Mouse (Mus musculus): ENCODE data around the gene Ctsq. TPM values are rescaled to one million over a fixed set of nuclear protein-coding genes. Genes with fewer than 3 reads are reported as not detected.
"Not testable (repeated sequence)": the region's sequence is repeated elsewhere in the genome, so short reads cannot be mapped to it uniquely, and the experiment has no call there.

The Ctsq gene
- polyA plus RNA-seq (2014; fragmentation: Nextera tagmentation; extraction: Ambion mirVana): not detected in 2 replicates

DNA sequence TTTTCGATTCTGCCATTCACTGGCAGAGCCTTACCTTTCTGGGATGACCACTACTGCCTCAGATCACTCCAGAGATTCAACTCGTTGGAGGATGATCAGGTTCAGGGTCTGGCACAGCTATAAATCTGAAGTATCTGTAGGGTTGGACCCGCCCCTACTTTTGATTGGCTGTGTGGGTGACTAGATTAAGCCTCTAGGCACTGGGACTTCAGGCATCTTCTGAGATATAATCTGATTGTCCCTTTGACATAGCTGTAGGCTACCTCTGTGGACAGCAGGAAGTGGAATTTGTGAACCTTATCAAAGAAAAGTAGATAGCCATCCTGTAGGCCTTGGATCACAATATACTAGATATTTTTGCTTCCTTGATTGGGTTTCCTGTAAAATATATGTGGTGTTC, at the start of gene Ctsq:
Ctsq (minus strand) TSS at position 101 of the 400 bp plus-strand sequence.
- no peak for ATAC-seq
- Histone ChIP-seq H3K4me3 (ENCODE audit: low read depth, low read length) (no peak within 1 kb of the TSS), H3K4me1 (ENCODE audit: control insufficient read depth, insufficient read depth, low read length) (no peaks in the 10 kb centered on the region), H3K27me3 (replicated peaks; ENCODE audit: control insufficient read depth, insufficient read depth, low read length) (no peaks in the 10 kb centered on the region), H3K27ac (ENCODE audit: low read depth, low read length) (no peak within 1 kb of the TSS), H3K36me3 (ENCODE audit: control insufficient read depth, insufficient read depth, low read length) (no peaks in the 10 kb centered on the region), H3K9ac (ENCODE audit: low read length) (no peak within 1 kb of the TSS), H3K4me2 (ENCODE audit: low read length) (no peak within 1 kb of the TSS), H3K9me3 (replicated peaks; ENCODE audit: control insufficient read depth, low read length) (peaks cover 15% of the 10 kb centered on the region)
- DNase-seq (ENCODE audit: low spot score): no peak
- WGBS: 58% methylated on average over 3 of the region's 3 CpGs

- Histone ChIP-seq H3K9ac (ENCODE audit: low read length) (no peak overlapping the region), H3K4me2 (ENCODE audit: low read length) (no peak overlapping the region), H3K36me3 (ENCODE audit: control insufficient read depth, insufficient read depth, low read length) (no peaks in the 10 kb centered on the region), H3K9me3 (replicated peaks; ENCODE audit: control insufficient read depth, low read length) (0 out of 2 replicates have a peak, but pooled peaks cover 3% of the 10 kb centered on the region), H3K4me3 (ENCODE audit: low read depth, low read length) (no peak overlapping the region), H3K4me1 (ENCODE audit: control insufficient read depth, insufficient read depth, low read length) (no peaks in the 10 kb centered on the region), H3K27ac (ENCODE audit: low read depth, low read length) (no peak overlapping the region), H3K27me3 (replicated peaks; ENCODE audit: control insufficient read depth, insufficient read depth, low read length) (no peaks in the 10 kb centered on the region)
- ATAC-seq (no peak), DNase-seq (ENCODE audit: low spot score) (no peak)
- 87% methylated on average over 3 of the region's 3 CpGs for WGBS
These were observed 17.6 kb downstream of the Ctsq start for GRCm38 (mm10) chr13:61022785-61023184.

DNA sequence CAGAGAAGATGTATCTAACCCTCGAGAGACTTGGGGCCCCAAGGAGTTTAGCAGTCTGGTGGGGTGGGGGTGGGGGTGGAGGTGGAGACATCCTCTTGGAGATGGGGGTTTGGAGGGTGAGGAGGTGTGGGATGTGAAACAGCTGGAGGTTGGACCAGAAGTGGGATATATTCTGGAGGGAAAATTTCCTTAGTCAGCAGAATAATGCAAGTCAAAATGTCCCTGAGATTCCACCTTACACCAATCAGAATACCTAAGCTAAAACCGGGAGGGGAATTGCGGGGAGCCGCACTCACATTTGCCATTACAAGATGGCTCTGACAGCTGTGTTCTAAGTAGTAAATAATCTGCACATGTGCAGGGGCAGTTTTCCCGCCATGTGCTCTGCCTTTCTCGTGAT, 18.6 kb downstream of the Ctsq start:
- Histone ChIP-seq H3K4me1 (ENCODE audit: control insufficient read depth, insufficient read depth, low read length) (no peaks in the 10 kb centered on the region), H3K9me3 (replicated peaks; ENCODE audit: control insufficient read depth, low read length) (0 out of 2 replicates have a peak, but pooled peaks cover 6% of the 10 kb centered on the region), H3K27me3 (replicated peaks; ENCODE audit: control insufficient read depth, insufficient read depth, low read length) (no peaks in the 10 kb centered on the region), H3K36me3 (ENCODE audit: control insufficient read depth, insufficient read depth, low read length) (no peaks in the 10 kb centered on the region), H3K4me3 (ENCODE audit: low read depth, low read length) (no peak overlapping the region), H3K27ac (ENCODE audit: low read depth, low read length) (no peak overlapping the region), H3K4me2 (ENCODE audit: low read length) (no peak overlapping the region), H3K9ac (ENCODE audit: low read length) (no peak overlapping the region)
- 83% methylated on average over 5 of the region's 6 CpGs for WGBS
- no peak for ATAC-seq
- DNase-seq (ENCODE audit: low spot score): no peak

GRCm38 (mm10) chr13:61010171-61010570, 30.3 kb downstream of the Ctsq start:
- ATAC-seq (no peak), DNase-seq (ENCODE audit: low spot score) (no peak)
- peaks cover 13% of the 10 kb centered on the region for H3K9me3 ChIP-seq (replicated peaks; ENCODE audit: control insufficient read depth, low read length)
- H3K27ac ChIP-seq (ENCODE audit: low read depth, low read length): no peak overlapping the region
- no peak overlapping the region for H3K9ac ChIP-seq (ENCODE audit: low read length)
- no peak overlapping the region for H3K4me2 ChIP-seq (ENCODE audit: low read length)
- no peaks in the 10 kb centered on the region for H3K4me1 ChIP-seq (ENCODE audit: control insufficient read depth, insufficient read depth, low read length)
- 84% methylated on average over 4 of the region's 4 CpGs for WGBS
- no peaks in the 10 kb centered on the region for H3K36me3 ChIP-seq (ENCODE audit: control insufficient read depth, insufficient read depth, low read length)
- no peak overlapping the region for H3K4me3 ChIP-seq (ENCODE audit: low read depth, low read length)
- H3K27me3 ChIP-seq (replicated peaks; ENCODE audit: control insufficient read depth, insufficient read depth, low read length): no peaks in the 10 kb centered on the region

DNA sequence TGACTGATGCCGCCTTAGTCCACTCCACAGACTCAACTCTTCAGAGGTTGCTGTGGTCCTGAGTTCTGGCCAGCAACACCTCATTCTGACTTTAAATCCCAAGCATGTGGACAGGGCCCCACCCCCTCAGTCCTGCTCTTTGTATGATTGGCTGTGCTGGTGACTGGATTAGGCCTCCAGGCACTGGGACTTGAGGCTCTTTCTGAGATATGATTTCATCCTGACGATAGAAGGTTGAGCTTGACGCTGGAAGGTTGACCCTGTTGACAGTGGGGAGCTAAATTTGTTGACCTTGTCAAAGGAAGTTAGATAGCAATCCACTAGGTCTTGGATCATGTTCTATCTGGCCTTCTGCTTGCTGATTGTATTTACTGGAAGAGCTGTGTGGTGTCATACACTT, 34.6 kb downstream of the Ctsq start, which contains the start of gene Ctsj:
Ctsj (minus strand) TSS at position 101 of the 400 bp plus-strand sequence.
- Histone ChIP-seq H3K27me3 (replicated peaks; ENCODE audit: control insufficient read depth, insufficient read depth, low read length) (no peaks in the 10 kb centered on the region), H3K27ac (ENCODE audit: low read depth, low read length) (no peak within 1 kb of the TSS), H3K36me3 (ENCODE audit: control insufficient read depth, insufficient read depth, low read length) (no peaks in the 10 kb centered on the region), H3K4me1 (ENCODE audit: control insufficient read depth, insufficient read depth, low read length) (no peaks in the 10 kb centered on the region), H3K4me3 (ENCODE audit: low read depth, low read length) (no peak within 1 kb of the TSS), H3K9me3 (replicated peaks; ENCODE audit: control insufficient read depth, low read length) (peaks cover 16% of the 10 kb centered on the region), H3K9ac (ENCODE audit: low read length) (no peak within 1 kb of the TSS), H3K4me2 (ENCODE audit: low read length) (no peak within 1 kb of the TSS)
- no peak for DNase-seq (ENCODE audit: low spot score)
- no peak for ATAC-seq
- 81% methylated on average over 3 of the region's 3 CpGs for WGBS

GRCm38 (mm10) chr13:60997600-60997999, 42.8 kb downstream of the Ctsq start:
- H3K9ac ChIP-seq (ENCODE audit: low read length): no peak overlapping the region
- DNase-seq (ENCODE audit: low spot score) (no peak), ATAC-seq (no peak)
- H3K27me3 ChIP-seq (replicated peaks; ENCODE audit: control insufficient read depth, insufficient read depth, low read length): no peaks in the 10 kb centered on the region
- H3K27ac ChIP-seq (ENCODE audit: low read depth, low read length): no peak overlapping the region
- H3K36me3 ChIP-seq (ENCODE audit: control insufficient read depth, insufficient read depth, low read length): no peaks in the 10 kb centered on the region
- H3K4me2 ChIP-seq (ENCODE audit: low read length): no peak overlapping the region
- 69% methylated on average over 2 of the region's 2 CpGs for WGBS
- H3K4me1 ChIP-seq (ENCODE audit: control insufficient read depth, insufficient read depth, low read length): no peaks in the 10 kb centered on the region
- H3K9me3 ChIP-seq (replicated peaks; ENCODE audit: control insufficient read depth, low read length): 0 out of 2 replicates have a peak, but pooled peaks cover 10% of the 10 kb centered on the region
- H3K4me3 ChIP-seq (ENCODE audit: low read depth, low read length): no peak overlapping the region

DNA sequence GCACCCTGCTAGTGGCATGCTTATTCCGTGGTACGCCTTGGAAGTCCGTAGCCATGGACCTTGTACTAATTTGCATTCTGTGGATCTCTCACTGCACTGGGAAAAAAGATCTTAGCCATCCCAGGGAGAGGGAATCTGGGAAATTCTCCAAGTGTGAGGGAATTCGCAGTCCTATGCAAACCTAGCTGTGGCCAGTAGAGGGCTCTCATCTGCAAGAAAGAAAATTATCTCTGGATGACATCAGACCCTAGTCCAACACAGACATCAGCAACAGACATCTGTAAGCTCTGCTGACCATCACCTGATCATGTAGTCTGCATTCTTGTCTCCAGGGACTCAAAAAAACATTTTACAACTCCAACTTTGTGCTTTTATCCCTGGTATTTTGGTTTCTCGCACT, 53.5 kb downstream of the Ctsq start:
- not testable (repeated sequence) for DNase-seq (ENCODE audit: low spot score); H3K4me2 ChIP-seq (ENCODE audit: low read length); H3K27ac ChIP-seq (ENCODE audit: low read depth, low read length); H3K9me3 ChIP-seq (replicated peaks; ENCODE audit: control insufficient read depth, low read length); H3K4me1 ChIP-seq (ENCODE audit: control insufficient read depth, insufficient read depth, low read length); H3K9ac ChIP-seq (ENCODE audit: low read length); H3K4me3 ChIP-seq (ENCODE audit: low read depth, low read length); H3K36me3 ChIP-seq (ENCODE audit: control insufficient read depth, insufficient read depth, low read length); H3K27me3 ChIP-seq (replicated peaks; ENCODE audit: control insufficient read depth, insufficient read depth, low read length); ATAC-seq
- WGBS: 69% methylated on average over 5 of the region's 5 CpGs

Other genes with a start within 250 kb of the Ctsq start
- not detected in 2 replicates for gene Ctsll3, start 237.8 kb downstream of the Ctsq start, polyA plus RNA-seq (2014; fragmentation: Nextera tagmentation; extraction: Ambion mirVana)
- 0.36 TPM in 1 of 2 replicates, not detected in the other for gene 4930486L24Rik, start 176.2 kb downstream of the Ctsq start, polyA plus RNA-seq (2014; fragmentation: Nextera tagmentation; extraction: Ambion mirVana)
- gene Gm49392, start 143.7 kb downstream of the Ctsq start, polyA plus RNA-seq (2014; fragmentation: Nextera tagmentation; extraction: Ambion mirVana): 0.17 TPM in 1 of 2 replicates, not detected in the other
- 1.2 and 2.4 TPM in 2 replicates for gene Ctla2b, start 143.2 kb downstream of the Ctsq start, polyA plus RNA-seq (2014; fragmentation: Nextera tagmentation; extraction: Ambion mirVana)
- not detected in 2 replicates for gene Tpbpb, start 135.8 kb downstream of the Ctsq start, polyA plus RNA-seq (2014; fragmentation: Nextera tagmentation; extraction: Ambion mirVana)
- not detected in 2 replicates for gene Gm49393, start 105.0 kb downstream of the Ctsq start, polyA plus RNA-seq (2014; fragmentation: Nextera tagmentation; extraction: Ambion mirVana)
- gene Gm49391, start 104.1 kb downstream of the Ctsq start, polyA plus RNA-seq (2014; fragmentation: Nextera tagmentation; extraction: Ambion mirVana): 2.0 TPM in 1 of 2 replicates, not detected in the other
- 13.2 and 15.0 TPM in 2 replicates for gene Ctla2a, start 104.0 kb downstream of the Ctsq start, polyA plus RNA-seq (2014; fragmentation: Nextera tagmentation; extraction: Ambion mirVana)
- gene Tpbpa, start 98.6 kb downstream of the Ctsq start, polyA plus RNA-seq (2014; fragmentation: Nextera tagmentation; extraction: Ambion mirVana): not detected in 2 replicates
- gene Ctsj, start 34.7 kb downstream of the Ctsq start, polyA plus RNA-seq (2014; fragmentation: Nextera tagmentation; extraction: Ambion mirVana): not detected in 2 replicates
- not detected in 2 replicates for gene Ctsr, start 123.6 kb upstream of the Ctsq start, polyA plus RNA-seq (2014; fragmentation: Nextera tagmentation; extraction: Ambion mirVana)
- gene Cts6, start 162.8 kb upstream of the Ctsq start, polyA plus RNA-seq (2014; fragmentation: Nextera tagmentation; extraction: Ambion mirVana): not detected in 2 replicates
- gene Cts8, start 214.7 kb upstream of the Ctsq start, polyA plus RNA-seq (2014; fragmentation: Nextera tagmentation; extraction: Ambion mirVana): not detected in 2 replicates
- not detected in 2 replicates for gene Gm49398, start 248.2 kb upstream of the Ctsq start, polyA plus RNA-seq (2014; fragmentation: Nextera tagmentation; extraction: Ambion mirVana)

Data from forebrain, embryonic 14.5 days (tissue).